Mouse (Mus musculus): ENCODE measurements around the gene Abcc5.
"Not testable (repeated sequence)": the region's sequence is repeated elsewhere in the genome, so short reads cannot be mapped to it uniquely, and the experiment has no call there.

Gene Abcc5

DNA sequence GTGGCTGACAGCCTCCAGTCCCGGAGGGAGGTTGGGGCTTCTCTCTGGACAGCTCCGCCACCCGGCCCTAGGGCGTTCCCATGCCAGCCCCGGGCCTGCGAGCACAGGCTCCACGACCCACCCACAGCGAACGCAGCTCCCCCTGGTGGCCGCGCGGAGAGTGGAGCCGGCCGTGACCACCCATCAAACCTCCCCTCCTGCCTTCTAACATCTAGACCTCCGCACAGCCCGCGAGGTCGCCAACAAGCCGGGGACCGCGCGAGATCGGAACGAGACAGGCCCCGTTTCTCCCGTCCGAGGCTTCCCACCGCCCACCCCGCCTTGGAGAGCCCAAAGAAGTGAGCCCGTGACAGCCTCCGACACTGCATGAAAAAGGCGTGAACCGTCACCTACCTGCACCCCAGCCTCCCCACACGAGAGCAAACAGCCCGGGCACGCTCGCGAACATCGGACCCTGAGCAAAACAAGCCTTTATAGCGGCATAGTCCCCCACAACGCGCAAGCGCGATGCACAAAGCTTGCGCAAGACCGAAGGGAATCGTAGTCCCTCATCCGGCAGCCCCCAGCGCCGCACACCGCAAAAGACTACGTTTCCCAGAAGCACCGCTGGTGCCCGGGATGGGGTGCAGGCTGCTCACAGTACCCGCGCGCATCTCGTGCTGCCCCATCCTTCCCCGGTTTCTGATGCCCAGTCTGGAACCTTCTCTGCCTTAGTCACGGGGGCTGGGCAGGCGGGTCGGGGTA lies at the start of gene Abcc5:
TSS of gene Abcc5 (minus strand) at position 540 of the 744 bp plus-strand sequence.
- peak; percentile 93 for DNase-seq (ENCODE audit: low spot score)

DNA sequence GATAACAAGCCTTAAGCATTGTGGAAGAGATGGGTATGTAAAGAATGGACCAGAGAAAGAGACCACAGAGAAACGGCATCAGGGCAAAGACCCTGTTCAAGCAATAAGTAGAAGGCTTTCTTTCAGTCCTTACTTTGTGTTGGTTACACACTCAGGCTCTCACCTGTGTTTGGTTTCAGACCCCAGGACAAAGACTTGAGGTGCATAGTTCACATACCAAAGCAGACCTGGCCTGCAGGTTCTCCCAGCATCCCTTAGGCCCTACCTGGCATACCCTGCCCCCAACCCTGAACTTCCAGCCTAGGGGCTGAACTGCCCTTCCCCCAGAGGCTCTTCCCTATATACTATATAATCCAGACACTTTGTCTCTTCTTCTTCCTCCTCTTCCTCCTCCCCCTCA lies 49.1 kb upstream of the Abcc5 start:
- DNase-seq (ENCODE audit: low spot score): no peak

DNA sequence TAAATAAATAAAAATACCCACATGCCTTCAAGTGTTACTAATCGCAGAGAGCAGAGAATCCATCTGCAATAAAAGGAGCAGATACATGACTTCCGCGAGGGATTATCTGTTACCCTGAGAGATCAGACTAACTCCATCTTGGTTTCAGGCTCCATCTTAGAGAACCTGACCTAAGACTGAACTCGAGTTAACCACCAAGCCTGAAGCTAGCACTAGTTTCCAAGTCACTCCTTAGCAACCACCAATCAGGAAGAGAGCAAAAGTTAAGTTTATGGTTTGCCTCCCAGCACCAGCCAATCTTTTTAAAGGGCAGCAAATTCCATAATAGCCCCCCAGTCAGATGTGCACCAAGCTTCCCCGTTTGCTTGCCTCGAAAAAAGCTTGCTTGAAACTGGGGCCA lies 48.6 kb upstream of the Abcc5 start:
- no peak for DNase-seq (ENCODE audit: low spot score)

DNA sequence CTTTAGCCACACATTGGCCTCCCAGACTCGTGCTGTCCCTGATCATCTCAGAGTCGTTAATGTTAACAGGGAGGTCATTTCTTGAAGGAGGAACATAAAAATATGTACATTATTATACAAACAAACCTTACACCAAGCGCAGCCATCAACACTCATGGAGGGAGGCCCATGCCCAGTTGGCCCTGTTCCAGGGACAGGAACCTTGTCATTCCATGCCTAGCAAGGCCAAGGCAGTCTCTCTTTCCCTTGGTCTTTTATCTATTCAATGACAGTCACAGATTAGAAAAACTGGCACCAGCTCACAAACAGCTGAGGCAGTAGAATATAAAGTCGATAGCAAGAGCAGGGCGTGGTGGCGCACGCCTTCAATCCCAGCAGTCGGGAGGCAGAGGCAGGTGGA lies 48.0 kb upstream of the Abcc5 start:
- no peak for DNase-seq (ENCODE audit: low spot score)

DNA sequence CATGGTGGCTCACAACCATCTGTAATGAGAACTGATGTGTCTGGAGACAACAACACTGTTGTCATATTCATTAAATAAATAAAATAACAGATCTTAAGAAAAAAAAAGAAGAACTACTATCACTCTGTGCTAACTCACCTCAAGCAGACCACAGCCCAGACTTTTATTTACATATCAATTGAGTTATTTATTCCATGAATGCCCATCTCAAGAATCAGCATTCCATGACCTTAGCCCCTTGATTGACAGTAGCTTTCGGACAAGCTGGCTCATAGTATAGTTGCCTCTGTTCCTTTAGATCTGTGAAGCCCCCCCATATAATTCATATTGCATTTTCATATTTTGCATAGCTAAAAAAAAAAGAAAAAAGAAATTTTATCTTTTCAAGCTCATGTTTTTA lies 47.6 kb upstream of the Abcc5 start:
- no peak for DNase-seq (ENCODE audit: low spot score)

DNA sequence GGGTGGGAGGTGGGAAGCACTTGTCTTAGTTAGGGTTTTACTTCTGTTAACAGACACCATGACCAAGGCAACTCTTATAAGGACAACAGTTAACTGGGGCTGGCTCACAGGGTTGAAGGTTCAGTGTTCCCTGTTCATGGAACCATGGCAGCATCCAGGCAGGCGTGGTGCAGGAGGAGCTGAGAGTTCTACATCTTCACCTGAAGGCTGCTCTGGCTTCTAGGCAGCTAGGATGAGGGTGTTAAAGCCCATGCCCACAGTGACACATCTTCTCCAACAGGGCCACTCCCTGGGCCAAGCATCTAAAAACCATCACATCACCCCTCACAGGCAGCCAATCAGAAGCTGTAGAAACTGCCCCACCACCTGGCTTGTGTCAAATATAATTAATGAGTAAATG lies 45.5 kb upstream of the Abcc5 start:
- DNase-seq (ENCODE audit: low spot score): no peak

DNA sequence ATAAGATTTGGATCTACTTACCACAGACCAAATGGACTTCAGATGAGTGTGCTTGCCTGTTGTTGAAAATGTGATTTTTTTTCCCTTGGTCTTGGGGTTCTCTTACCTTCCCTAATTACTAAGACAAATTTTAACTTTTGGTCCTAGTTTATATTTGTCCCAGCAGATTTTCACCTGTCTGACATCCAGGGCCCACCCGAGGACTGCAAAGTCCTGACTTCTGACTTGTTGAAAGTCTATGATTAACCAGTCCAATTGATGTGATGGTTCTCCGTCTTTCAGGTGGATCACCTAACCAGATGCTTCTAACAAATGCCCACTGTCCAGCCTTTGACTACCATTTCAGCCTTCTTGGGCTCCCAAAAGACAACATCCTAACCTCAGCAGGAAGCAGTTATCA lies 44.8 kb upstream of the Abcc5 start:
- DNase-seq (ENCODE audit: low spot score): no peak

DNA sequence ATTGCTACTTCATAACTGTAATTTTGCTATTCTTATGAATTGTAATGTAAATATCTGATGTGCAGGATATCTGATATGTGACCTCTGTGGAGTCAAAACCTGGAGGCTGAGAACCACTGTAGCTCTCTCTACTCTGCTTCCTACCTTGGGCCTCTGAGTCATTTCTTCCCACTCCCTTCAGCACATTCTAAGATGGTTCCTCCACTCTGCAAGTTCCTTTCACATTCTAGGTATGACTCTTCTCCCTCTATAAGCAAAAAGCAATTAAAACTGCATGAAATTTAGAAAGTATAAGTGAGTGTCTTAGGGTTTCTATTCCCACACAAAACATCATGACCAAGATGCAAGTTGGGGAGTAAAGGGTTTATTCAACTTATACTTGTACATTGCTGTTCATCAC lies 38.5 kb upstream of the Abcc5 start:
- no peak for DNase-seq (ENCODE audit: low spot score)

DNA sequence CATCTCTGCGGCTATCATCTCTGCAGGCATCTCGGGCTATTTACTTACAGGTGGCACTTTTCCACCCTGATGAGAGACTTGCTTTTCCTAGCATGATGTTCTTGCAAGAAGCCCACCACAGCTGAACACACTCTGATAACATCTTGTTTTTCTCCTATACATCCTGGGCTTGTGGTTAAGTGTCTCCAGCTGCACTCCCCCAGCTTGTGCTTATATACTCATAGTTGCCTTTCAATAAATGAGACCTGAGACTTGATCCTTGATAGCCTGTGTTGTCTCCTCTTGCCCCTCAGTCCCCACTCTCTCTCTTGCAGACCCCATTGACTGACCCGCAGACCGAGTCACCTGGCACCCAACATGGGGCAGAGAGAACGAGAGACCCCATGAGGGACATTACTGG lies 32.5 kb upstream of the Abcc5 start:
- not testable (repeated sequence) for DNase-seq (ENCODE audit: low spot score)

DNA sequence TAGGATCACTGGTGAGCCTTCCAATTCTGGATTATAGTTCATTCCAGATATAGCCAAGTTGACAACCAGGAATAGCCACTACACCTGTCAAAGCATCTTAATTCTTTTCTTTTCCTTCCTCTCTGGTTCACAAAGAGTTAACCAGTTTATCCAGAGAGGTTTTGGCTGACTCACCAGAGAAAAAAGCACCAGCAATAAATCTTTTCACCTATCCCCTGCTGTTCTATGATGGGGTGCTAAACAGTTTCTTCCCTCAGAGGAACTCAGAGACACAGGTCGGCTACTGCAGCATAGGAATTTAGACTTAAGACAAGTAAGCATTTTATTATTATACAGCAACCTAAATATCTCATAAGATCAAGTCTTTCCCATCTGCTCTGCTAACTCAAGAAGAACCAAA lies 29.9 kb upstream of the Abcc5 start:
- no peak for DNase-seq (ENCODE audit: low spot score)

DNA sequence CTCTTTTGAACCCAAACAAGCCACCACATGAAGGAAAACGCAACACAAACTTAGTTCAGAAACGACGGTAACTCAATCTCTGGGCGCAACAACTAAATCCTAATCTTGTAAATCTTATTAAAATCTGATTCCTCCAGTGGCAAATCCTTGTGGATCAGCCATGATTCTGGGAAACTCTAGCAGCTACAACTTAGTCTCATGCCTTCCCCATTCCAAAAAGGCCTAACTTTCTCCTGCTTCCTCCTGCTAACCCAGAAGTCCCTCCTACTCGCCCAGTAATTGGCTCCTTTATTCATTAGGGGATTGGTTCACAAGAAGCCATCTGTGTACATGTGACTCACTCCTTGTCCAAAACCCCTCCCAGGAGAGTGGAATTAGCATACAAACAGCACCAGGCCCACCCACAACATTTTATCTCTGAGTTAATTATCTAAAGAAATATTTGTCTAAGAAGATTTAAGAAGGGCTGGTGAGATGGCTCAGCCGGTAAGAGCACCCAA lies 28.0 kb upstream of the Abcc5 start:
- DNase-seq (ENCODE audit: low spot score): no peak

DNA sequence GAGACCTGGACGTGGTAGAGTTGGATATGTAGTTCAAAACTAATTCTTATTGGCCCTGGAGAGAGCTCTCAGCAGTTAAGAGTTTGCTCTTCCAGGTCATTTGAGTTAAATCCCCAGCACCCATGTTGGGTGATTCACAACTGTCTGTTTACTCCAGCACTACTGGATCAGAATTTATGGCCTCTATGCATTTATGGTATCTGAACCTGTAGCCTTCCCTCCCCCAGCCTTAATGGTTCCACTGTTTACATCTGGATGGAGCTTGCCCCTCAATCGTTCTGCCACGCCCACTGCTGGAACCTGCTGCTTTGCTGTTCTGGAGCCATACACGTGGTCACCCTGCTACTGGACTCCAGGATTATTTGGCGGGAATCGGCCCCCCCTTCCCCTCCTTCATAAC lies 25.6 kb upstream of the Abcc5 start:
- no peak for DNase-seq (ENCODE audit: low spot score)

DNA sequence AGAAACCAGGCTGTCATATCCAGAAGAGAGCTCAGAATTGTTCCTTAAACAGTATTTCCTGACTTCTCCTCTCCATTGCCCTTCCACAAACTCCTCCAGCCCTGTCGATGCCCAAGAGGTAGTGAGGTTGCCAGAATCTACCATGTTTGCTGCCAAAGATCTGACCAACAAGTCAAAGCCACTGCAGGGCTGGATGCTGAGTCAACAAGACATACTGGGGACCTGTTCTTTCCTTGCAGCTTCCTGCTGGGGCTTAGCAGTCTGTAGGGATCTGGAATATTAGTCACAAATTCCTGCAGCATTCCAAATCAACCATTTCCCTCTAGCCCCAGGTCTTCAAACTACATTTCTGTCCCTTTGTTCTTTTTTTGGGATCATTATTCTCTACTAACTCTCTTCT lies 19.7 kb upstream of the Abcc5 start:
- no peak for DNase-seq (ENCODE audit: low spot score)

DNA sequence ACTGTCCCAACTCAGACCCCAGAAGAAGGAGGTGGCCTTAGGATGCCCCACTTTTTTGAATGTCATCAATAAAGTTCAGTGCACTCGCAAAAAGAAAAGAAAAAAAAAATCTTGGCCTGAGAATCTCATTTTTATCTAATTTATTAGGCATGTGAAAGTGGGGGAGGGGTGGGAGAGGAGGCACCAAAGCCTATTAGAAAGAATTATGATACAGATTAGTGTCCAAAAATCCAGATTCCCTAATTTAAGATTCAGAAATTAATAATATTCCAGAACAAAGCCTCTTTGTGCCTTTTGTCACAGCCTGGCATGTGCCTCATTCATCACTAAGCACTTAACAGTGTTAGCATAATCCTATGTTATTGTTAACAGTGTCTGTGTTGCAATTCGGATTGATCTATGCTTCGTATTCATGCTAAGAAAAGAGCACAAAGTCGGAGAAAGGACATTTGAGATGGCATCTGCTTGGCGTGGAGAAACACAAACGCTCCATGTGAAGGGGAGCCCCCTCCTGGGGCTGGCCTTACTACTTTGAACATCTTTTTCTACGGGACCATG lies 18.7 kb upstream of the Abcc5 start:
- DNase-seq (ENCODE audit: low spot score): no peak

DNA sequence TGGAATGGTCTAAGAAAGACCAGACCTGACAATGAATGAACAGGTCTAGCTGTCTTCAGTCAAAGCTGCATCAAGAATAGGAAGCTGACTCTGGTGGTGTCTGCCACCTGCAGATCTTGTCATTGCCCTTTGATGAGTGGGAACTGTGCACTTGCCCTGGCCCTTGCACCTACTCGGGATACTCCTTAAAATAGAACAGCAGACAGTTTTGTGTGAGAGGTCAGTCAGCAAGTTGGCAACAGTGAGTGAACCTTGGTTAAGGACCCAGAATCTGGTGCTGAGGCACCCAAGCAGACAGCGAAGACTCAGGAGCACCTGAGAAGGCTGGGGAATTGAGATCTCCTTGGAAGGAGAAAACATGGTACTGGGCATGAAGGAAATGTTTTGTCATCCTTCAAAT lies 16.7 kb upstream of the Abcc5 start:
- DNase-seq (ENCODE audit: low spot score): no peak

DNA sequence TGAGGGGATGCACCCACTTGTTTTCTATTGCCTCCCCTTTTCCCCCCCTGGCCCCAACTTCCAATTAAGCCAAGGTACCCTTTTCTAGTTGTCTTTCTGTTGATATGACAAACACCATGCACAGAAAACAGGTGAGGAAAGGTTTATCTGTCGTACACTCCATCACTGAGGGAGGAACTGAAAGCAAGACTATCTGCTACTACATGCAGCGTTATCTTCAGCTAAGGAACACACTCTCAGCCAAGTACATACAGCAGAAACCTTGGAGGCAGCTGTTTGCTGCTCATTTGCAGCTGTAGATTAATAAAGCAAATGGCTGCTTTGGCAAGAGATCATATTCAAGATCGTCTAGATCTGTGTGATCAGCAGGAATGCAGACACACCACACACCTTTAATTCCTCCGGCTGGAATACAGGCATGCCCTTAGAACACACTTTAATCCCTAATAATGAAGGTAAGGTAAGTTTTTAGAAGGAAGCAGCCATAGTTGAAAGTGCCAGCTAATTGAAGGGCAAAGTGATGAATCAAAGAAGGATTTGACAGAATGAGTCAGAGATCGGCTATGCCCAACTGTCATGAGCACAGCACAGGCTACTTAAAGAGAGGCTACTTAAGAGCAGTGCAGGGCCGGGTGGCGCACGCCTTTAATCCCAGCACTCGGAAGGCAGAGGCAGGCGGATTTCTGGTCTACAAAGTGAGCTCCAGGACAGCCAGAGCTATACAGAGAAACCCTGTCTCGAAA lies 12.7 kb upstream of the Abcc5 start:
- no peak for DNase-seq (ENCODE audit: low spot score)

DNA sequence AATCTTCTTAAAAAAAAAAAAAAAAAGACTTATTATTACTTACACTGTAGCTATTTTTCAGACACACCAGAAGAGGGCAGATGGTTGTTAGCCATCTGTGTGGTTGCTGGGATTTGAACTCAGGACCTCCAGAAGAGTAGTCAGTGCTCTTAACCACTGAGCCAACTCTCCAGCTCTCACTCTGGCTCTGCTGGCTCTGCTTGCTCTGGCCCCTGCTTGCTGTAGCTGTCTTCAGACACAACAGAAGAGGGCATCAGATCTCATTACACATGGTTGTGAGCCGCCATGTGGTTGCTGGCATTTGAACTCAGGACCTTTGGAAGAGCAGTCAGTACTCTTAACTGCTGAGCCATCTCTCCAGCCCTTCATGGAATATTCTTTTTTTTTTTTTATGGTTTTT lies 11.9 kb upstream of the Abcc5 start:
- DNase-seq (ENCODE audit: low spot score): not testable (repeated sequence)

DNA sequence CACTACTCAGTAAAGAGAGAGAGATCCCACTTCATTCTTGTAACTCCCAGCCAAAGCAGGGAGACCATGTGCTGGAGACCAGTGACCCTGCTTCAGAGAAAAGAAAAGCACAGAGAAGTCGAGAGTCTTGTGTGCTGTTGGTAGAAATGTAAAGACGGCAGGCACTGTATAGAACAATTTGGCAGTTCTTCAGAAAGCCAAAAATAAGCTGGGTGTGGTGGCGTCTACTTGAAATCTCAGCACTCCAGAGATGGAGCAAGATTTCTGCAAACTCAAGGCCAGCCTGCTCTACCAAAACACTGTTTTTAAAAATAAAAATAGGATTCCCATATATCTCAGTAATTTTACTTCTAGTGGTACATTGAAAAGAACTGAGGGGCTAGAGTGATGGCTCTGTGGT lies 10.1 kb upstream of the Abcc5 start:
- DNase-seq (ENCODE audit: low spot score): no peak

DNA sequence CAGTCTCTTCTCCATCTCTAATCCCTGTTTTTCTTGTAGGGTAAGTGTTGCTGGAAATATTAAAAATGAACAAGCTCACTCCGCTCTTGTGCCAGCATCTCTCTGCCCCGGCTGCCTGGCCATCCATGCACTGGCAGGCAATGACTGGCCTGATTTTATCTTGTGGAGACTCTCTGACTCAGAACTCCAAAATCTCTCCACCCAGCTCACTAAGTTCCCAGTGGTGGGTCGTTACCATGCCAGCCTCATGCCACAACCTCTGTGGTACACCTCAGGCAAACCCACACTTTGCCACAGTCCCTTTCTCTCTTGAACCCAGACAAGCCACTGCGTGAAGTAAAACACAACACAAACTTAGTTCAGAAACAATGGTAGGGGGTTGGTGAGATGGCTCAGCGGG lies 3.1 kb upstream of the Abcc5 start:
- no peak for DNase-seq (ENCODE audit: low spot score)

DNA sequence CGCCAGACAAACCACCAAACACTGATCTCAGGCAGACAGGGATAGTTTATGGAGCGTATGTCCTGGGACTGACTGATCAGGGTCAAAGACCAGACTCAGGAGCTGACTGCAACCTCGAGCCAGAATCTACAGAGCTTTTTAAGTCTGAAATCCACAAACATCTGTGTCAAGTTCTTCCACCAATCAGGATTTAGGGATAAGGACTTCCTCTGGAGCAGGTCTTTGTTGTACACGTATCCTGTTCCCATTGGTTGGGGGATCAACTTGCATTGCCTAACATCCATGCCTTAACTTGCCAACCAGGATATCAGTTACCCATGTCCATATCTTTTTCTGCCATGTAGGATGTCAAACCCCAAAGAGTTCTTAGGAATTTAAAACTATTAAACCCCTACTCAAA lies 1.4 kb upstream of the Abcc5 start:
- no peak for DNase-seq (ENCODE audit: low spot score)

DNA sequence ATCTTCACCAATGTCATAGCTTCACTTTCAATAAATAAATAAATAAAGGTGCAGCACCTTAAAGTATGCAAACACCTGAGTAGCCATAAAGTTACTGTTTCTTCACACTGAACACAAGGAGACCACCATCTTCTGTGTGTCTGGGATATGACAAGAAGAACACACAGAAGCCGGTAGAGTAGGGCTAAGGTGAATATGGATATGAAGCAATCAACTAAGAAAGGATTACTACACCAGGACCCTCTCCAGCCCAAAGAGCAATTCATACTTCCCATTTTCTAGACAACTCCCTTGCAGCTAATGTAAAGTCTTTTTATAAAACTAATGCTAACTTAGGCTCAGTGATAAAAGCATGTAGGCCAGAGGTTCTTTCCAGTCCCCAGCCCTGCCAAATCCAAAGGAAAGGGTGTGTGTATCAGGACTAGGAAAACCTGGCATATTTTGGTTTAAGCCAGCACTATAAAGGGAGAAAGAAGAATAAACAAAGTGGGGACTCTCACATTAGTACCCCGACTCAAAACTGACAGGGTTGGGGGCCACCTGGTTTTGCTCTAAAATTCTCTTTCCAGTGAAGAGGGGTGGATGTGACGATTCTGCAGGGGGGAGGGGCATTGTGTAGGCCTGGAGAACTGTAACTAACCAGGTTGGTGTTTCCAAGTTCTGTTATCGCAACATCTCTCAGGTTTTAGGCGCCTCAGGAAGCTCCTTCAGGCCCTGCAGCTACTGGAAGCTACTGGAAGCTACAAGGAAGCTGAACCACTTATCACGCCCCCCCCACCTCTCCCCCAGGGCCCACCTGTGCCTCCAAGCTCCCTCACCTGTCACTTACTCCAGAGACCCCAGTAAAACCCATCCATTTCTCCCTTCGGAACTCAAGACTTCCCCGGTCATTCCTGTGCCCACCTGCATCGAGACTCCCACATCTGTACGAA lies 1.2 kb downstream of the Abcc5 start:
- peak; percentile 12 for DNase-seq (ENCODE audit: low spot score)

DNA sequence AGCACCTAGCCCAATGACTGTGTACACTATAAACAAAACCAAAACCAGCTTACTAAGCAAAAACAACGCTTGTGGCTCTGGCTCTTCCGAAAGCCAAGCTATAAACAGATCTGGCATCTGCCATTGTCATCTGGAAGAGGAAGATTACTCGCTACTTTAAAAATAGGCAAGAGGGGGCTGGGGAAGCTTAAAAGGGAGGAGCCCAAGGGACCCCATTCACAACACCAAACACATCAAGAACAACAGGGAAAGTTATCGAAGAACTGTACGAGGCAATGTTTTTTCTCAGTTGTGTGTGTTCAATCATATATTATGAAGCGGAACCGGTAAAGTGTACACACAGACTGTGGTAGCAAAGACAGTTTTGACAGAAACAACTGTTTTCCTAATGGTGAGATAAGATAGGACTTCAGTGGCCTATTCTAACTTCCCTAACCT lies 1.9 kb downstream of the Abcc5 start:
- no peak for DNase-seq (ENCODE audit: low spot score)

Data from testis, postnatal 14 days (tissue).